Mouse (Mus musculus): Measurements from ENCODE around the gene Neurl1a. TPM values are rescaled to one million over a fixed set of nuclear protein-coding genes. Genes with fewer than 3 reads are reported as not detected.

The Neurl1a gene
- total and polyA plus RNA-seq, 3 experiments = 0.03 TPM; not detected in 2

GRCm38 (mm10) chr19:47232077-47232865 lies 53.7 kb downstream of the Neurl1a start:
- no peaks in the 10 kb centered on the region for H3K9me3 ChIP-seq (replicated peaks; ENCODE audit: insufficient read depth, low read length)
- H3K27me3 ChIP-seq (ENCODE audit: control insufficient read depth in 1 of 2, insufficient read depth in 2 of 2, low read length in 2 of 2) = no peaks in the 10 kb centered on the region
- H3K27ac ChIP-seq (ENCODE audit: control insufficient read depth, low read depth, low read length) = no peak overlapping the region
- no peak for TF ChIP-seq RCOR1 (IDR thresholded peaks at IDR 0.05; ENCODE audit: low read depth, low read length)
- no peak for TF ChIP-seq RAD21 (IDR thresholded peaks at IDR 0.05; ENCODE audit: low read depth, low read length)
- TF ChIP-seq MEF2A (IDR thresholded peaks at IDR 0.05; ENCODE audit: extremely low read depth, insufficient replicate concordance, low read depth, low read length, poor library complexity, severe bottlenecking) = no peak
- no peak for TF ChIP-seq E2F4 (IDR thresholded peaks at IDR 0.05; ENCODE audit: borderline replicate concordance, low read depth, low read length)
- TF ChIP-seq TCF12 (IDR thresholded peaks at IDR 0.05; ENCODE audit: low read depth, low read length) = no peak
- TF ChIP-seq ZMIZ1 (IDR thresholded peaks at IDR 0.05; ENCODE audit: low read depth, low read length) = no peak
- TF ChIP-seq ZC3H11A (IDR thresholded peaks at IDR 0.05; ENCODE audit: low read depth, low read length) = no peak
- no peak for TF ChIP-seq NRF1 (IDR thresholded peaks at IDR 0.05; ENCODE audit: insufficient read depth, low read depth, low read length, poor library complexity, severe bottlenecking)
- TF ChIP-seq EP300 (IDR thresholded peaks at IDR 0.05; ENCODE audit: low read depth in 1 of 2, low read length in 2 of 2) = no peak
- no peak for TF ChIP-seq CHD1 (IDR thresholded peaks at IDR 0.05; ENCODE audit: low read depth, low read length)
- no peak for TF ChIP-seq HCFC1 (IDR thresholded peaks at IDR 0.05; ENCODE audit: low read depth, low read length)
- no peak for TF ChIP-seq MYC (IDR thresholded peaks at IDR 0.05; ENCODE audit: low read depth, low read length)
- TF ChIP-seq TBP (IDR thresholded peaks at IDR 0.05; ENCODE audit: low read depth, low read length) = no peak
- no peak for TF ChIP-seq POLR2AphosphoS5 (IDR thresholded peaks at IDR 0.05; ENCODE audit: borderline replicate concordance, low read depth, low read length)
- TF ChIP-seq UBTF (IDR thresholded peaks at IDR 0.05; ENCODE audit: borderline replicate concordance, insufficient read depth, low read depth, low read length) = no peak
- no peak for TF ChIP-seq POLR2A (IDR thresholded peaks at IDR 0.05; ENCODE audit: control insufficient read depth in 1 of 2, insufficient read depth in 1 of 2, low read depth in 1 of 2, low read length in 2 of 2, poor library complexity in 1 of 2)
- no peak for TF ChIP-seq GATA1 (IDR thresholded peaks at IDR 0.05; ENCODE audit: low read depth, low read length)
- H3K79me2 ChIP-seq (ENCODE audit: control insufficient read depth, insufficient read depth, low read length, poor library complexity) = no peaks in the 10 kb centered on the region
- no peak overlapping the region for H3K4me3 ChIP-seq (ENCODE audit: control insufficient read depth in 1 of 2, insufficient read depth in 1 of 2, low read depth in 2 of 2, low read length in 2 of 2)
- H3K4me1 ChIP-seq (ENCODE audit: control insufficient read depth in 1 of 2, insufficient read depth in 2 of 2, low read length in 2 of 2) = no peaks in the 10 kb centered on the region
- no peaks in the 10 kb centered on the region for H3K36me3 ChIP-seq (ENCODE audit: control insufficient read depth in 1 of 2, insufficient read depth in 2 of 2, low read length in 2 of 2)
- DNase-seq (ENCODE audit: low read depth, low spot score) = no peak
- H3K9ac ChIP-seq (ENCODE audit: control insufficient read depth, low read depth, low read length, poor library complexity, severe bottlenecking) = no peak overlapping the region

- DNase-seq (ENCODE audit: low read depth, low spot score) = no peak
- Histone ChIP-seq H3K4me3 (ENCODE audit: control insufficient read depth in 1 of 2, insufficient read depth in 1 of 2, low read depth in 2 of 2, low read length in 2 of 2) (no peak overlapping the region), H3K36me3 (ENCODE audit: control insufficient read depth in 1 of 2, insufficient read depth in 2 of 2, low read length in 2 of 2) (no peaks in the 10 kb centered on the region), H3K9me3 (replicated peaks; ENCODE audit: insufficient read depth, low read length) (no peaks in the 10 kb centered on the region), H3K4me1 (ENCODE audit: control insufficient read depth in 1 of 2, insufficient read depth in 2 of 2, low read length in 2 of 2) (no peaks in the 10 kb centered on the region), H3K27ac (ENCODE audit: control insufficient read depth, low read depth, low read length) (no peak overlapping the region), H3K9ac (ENCODE audit: control insufficient read depth, low read depth, low read length, poor library complexity, severe bottlenecking) (no peak overlapping the region), H3K79me2 (ENCODE audit: control insufficient read depth, insufficient read depth, low read length, poor library complexity) (no peaks in the 10 kb centered on the region), H3K27me3 (ENCODE audit: control insufficient read depth in 1 of 2, insufficient read depth in 2 of 2, low read length in 2 of 2) (no peaks in the 10 kb centered on the region)
- TF ChIP-seq SMC3 (IDR thresholded peaks at IDR 0.05; ENCODE audit: low read depth, low read length) (no peak), UBTF (IDR thresholded peaks at IDR 0.05; ENCODE audit: borderline replicate concordance, insufficient read depth, low read depth, low read length) (no peak), POLR2A (IDR thresholded peaks at IDR 0.05; ENCODE audit: control insufficient read depth in 1 of 2, insufficient read depth in 1 of 2, low read depth in 1 of 2, low read length in 2 of 2, poor library complexity in 1 of 2) (no peak), GATA1 (IDR thresholded peaks at IDR 0.05; ENCODE audit: low read depth, low read length) (no peak), ZKSCAN1 (IDR thresholded peaks at IDR 0.05; ENCODE audit: low read depth, low read length) (no peak), MEF2A (IDR thresholded peaks at IDR 0.05; ENCODE audit: extremely low read depth, insufficient replicate concordance, low read depth, low read length, poor library complexity, severe bottlenecking) (no peak), CHD2 (IDR thresholded peaks at IDR 0.05; ENCODE audit: low read length) (no peak), ETS1 (IDR thresholded peaks at IDR 0.05; ENCODE audit: low read depth, low read length) (no peak)
These were observed 54.5 kb downstream of the Neurl1a start for GRCm38 (mm10) chr19:47233087-47233486.

All from MEL (cell line).